Mouse (Mus musculus) hindbrain, embryonic 10.5 days (tissue): ENCODE data around the gene Itprid2. TPM values are rescaled to one million over a fixed set of nuclear protein-coding genes. Genes with fewer than 3 reads are reported as not detected.

Source experiments
- polyA plus RNA-seq: library from polyadenylated mRNA; unstranded; fragments of >200 nt; fragmentation: Nextera tagmentation; extraction: Ambion mirVana; gene quantifications from 2 replicates; pipeline ENCODE4 v1.2.1, GENCODE M21; 2016

Gene Itprid2
- polyA plus RNA-seq, 1 experiment from 2014 or later = 5.2 TPM

Other genes starting within 250 kb of the Itprid2 start
- 20.9 and 52.9 TPM in 2 replicates for gene Neurod1, start 178.6 kb upstream of the Itprid2 start, polyA plus RNA-seq
- 1.8 and 6.6 TPM in 2 replicates for gene Cerkl, start 178.6 kb upstream of the Itprid2 start, polyA plus RNA-seq
- gene Ppp1r1c, start 72.4 kb downstream of the Itprid2 start, polyA plus RNA-seq = 8.5 and 14.2 TPM in 2 replicates